Mouse (Mus musculus): ENCODE results near the gene Adam12.

DNA sequence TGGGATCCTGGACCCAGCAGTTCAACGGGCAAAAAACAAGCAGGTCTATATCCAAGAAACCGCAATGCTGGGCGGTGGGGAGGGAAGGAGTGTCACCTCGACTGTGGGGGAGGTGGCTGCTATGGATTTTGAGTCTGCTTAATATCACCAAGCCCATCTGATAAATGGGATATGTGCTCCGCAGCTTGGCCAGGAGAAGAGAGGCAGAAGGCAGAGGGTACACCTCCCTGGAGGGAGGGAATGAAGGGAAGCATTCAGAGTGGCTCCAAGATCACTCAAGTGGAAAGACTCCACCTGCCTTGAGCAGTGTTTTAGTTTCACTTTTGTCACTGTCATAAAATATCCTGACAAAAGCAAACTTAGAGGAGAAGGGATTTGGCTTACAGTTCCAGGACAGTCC is 41.0 kb upstream of the Adam12 start:
- no peak for TF ChIP-seq POLR2A (IDR thresholded peaks at IDR 0.05; ENCODE audit: extremely low read depth, insufficient read depth, low read length)
- TF ChIP-seq CTCF (IDR thresholded peaks at IDR 0.05; ENCODE audit: low read depth, low read length) = no peak
